Mouse (Mus musculus) intestine, postnatal 0 days (tissue): ENCODE data around the gene Rpap2. TPM values are rescaled to one million over a fixed set of nuclear protein-coding genes. Genes with fewer than 3 reads are reported as not detected.
A peak's percentile ranks its signal among the peaks of the same experiment; 100 is the strongest.

Source experiments
- ATAC-seq: fragments of 200-750 bp; cut with Nextera tagmentation; 2 replicates; pipeline ENCODE4 v1.8.0; 2017; ENCODE audit warnings: mild to moderate bottlenecking, moderate TSS enrichment, moderate library complexity
- H3K27ac ChIP-seq: fragments of 300-500 bp; sonication (generic); 2 replicates; pipeline ENCODE4 v1.5.1; 2014; ENCODE audit warnings: mild to moderate bottlenecking, low read depth, low read length, moderate library complexity
- H3K27me3 ChIP-seq: fragments of 300-500 bp; sonication (generic); replicated peaks from 2 replicates; pipeline ENCODE4 v1.6.1; 2014; ENCODE audit warnings: low read length, mixed read lengths; ENCODE audit not compliant: control insufficient read depth, insufficient read depth
- H3K36me3 ChIP-seq: fragments of 300-500 bp; sonication (generic); 2 replicates; pipeline ENCODE4 v1.6.1; 2014; ENCODE audit warnings: mild to moderate bottlenecking, moderate library complexity; ENCODE audit not compliant: control insufficient read depth, insufficient read depth
- H3K4me1 ChIP-seq: fragments of 300-500 bp; sonication (generic); replicated peaks from 2 replicates; pipeline ENCODE4 v1.6.1; 2014; ENCODE audit warnings: antibody characterized with exemption, low read length, mixed read lengths; ENCODE audit not compliant: control insufficient read depth, insufficient read depth
- H3K4me2 ChIP-seq: fragments of 300-500 bp; sonication (generic); replicated peaks from 2 replicates; pipeline ENCODE4 v1.6.1; 2014; ENCODE audit warnings: low read depth, mild to moderate bottlenecking, moderate library complexity
- H3K4me3 ChIP-seq: fragments of 300-500 bp; sonication (generic); 2 replicates; pipeline ENCODE4 v1.5.1; 2014; ENCODE audit warnings: low read depth, low read length
- H3K9ac ChIP-seq: fragments of 300-500 bp; sonication (generic); 2 replicates; pipeline ENCODE4 v1.6.1; 2014; ENCODE audit warnings: mild to moderate bottlenecking, low read depth, low read length
- H3K9me3 ChIP-seq: fragments of 300-500 bp; sonication (generic); 2 replicates; pipeline ENCODE4 v1.6.1; 2016; ENCODE audit warnings: mixed run types; ENCODE audit not compliant: control insufficient read depth
- CTCF ChIP-seq: sonication (generic); IDR thresholded peaks from 2 replicates; pipeline ENCODE4 v1.5.1; 2016; ENCODE audit warnings: low read depth, mild to moderate bottlenecking, control low read depth, antibody characterized with exemption, moderate library complexity
- WGBS: fragments of 180-500 bp; shearing (Covaris S2); extraction: QIAGEN DNeasy Blood & Tissue Kit; methylation state at CpG from one replicate; pipeline ENCODE4 v1.1.7; 2014; 5-methylcytosine and 5-hydroxymethylcytosine counted together
- polyA plus RNA-seq: library from polyadenylated mRNA; unstranded; fragments of >200 nt; fragmentation: Nextera tagmentation; extraction: Ambion mirVana; gene quantifications from 2 replicates; pipeline ENCODE4 v1.2.1, GENCODE M21; 2015

Gene Rpap2
- polyA plus RNA-seq, 1 experiment from 2014 or later, result 8.5 TPM

- ATAC-seq, result no peak
- no peak for TF ChIP-seq CTCF
- Histone ChIP-seq H3K9ac (no peak overlapping the region), H3K4me1 (no peaks in the 10 kb centered on the region), H3K27ac (no peak overlapping the region), H3K9me3 (no peaks in the 10 kb centered on the region), H3K4me2 (no peak overlapping the region), H3K27me3 (no peaks in the 10 kb centered on the region), H3K36me3 (no peaks in the 10 kb centered on the region), H3K4me3 (no peak overlapping the region)
- 88% methylated on average over 4 of the region's 4 CpGs for WGBS
Measured at GRCm38 (mm10) chr5:107652055-107652660, 55.0 kb downstream of the Rpap2 start.

DNA sequence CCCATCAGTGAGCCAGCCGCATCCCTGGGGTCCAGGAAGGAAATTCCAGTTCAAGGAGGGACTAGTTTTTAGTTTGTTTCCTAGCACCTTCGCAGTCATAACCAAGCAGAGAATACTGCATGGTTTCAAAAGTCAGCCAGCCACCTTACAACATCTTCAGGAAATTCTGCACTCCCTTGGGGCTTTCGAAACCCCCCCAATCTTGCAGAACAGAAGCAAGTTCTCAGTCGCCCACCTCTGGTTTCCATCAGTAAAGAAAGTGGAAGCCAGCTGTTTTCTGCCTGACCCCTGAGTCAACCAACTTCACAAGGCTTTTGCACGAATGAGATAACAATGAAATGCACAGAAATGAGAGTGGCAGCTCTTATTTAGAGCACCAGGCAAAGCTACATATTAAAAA is 81.2 kb downstream of the Rpap2 start:
- Histone ChIP-seq H3K4me2 (no peak overlapping the region), H3K36me3 (no peaks in the 10 kb centered on the region), H3K9me3 (no peaks in the 10 kb centered on the region), H3K27me3 (no peaks in the 10 kb centered on the region), H3K4me1 (no peaks in the 10 kb centered on the region), H3K4me3 (no peak overlapping the region), H3K9ac (no peak overlapping the region), H3K27ac (no peak overlapping the region)
- WGBS, result 62% methylated on average over 5 of the region's 5 CpGs
- TF ChIP-seq CTCF, result no peak
- no peak for ATAC-seq

DNA sequence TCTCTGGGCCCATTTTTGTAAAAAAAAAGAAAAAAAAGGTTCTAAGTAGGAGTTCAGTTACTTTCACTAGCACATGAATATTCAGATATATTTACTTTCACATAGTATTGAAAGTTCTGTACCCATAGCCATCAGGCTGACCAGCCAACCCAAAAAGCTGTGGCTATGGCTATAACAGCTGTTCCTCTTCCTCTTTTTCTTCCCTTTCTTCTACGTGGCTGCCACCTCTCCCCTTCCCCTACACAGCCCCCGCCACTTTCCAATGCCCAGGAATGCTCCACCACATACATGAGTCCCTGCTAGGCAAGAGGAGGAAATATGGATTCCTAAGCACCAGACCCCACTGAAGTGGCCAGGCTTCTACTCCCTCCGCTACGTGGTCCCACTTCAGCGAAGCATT is 84.1 kb downstream of the Rpap2 start:
- TF ChIP-seq CTCF, result no peak
- Histone ChIP-seq H3K36me3 (no peaks in the 10 kb centered on the region), H3K4me3 (no peak overlapping the region), H3K4me2 (no peak overlapping the region), H3K4me1 (no peaks in the 10 kb centered on the region), H3K9ac (no peak overlapping the region), H3K27me3 (no peaks in the 10 kb centered on the region), H3K9me3 (no peaks in the 10 kb centered on the region), H3K27ac (no peak overlapping the region)
- WGBS, result 83% methylated on average over 5 of the region's 5 CpGs
- ATAC-seq, result no peak

- Histone ChIP-seq H3K9me3 (no peaks in the 10 kb centered on the region), H3K36me3 (no peaks in the 10 kb centered on the region), H3K27me3 (no peaks in the 10 kb centered on the region), H3K4me1 (no peaks in the 10 kb centered on the region), H3K4me2 (no peak overlapping the region), H3K9ac (no peak overlapping the region), H3K27ac (no peak overlapping the region), H3K4me3 (no peak overlapping the region)
- WGBS, result 60% methylated on average over 2 of the region's 2 CpGs
- ATAC-seq, result no peak
- TF ChIP-seq CTCF, result peak; percentile 57
Measured at GRCm38 (mm10) chr5:107684380-107684779, 87.2 kb downstream of the Rpap2 start.

GRCm38 (mm10) chr5:107687161-107687560 is 90.0 kb downstream of the Rpap2 start:
- no peak overlapping the region for H3K9ac ChIP-seq
- H3K27ac ChIP-seq, result no peak overlapping the region
- H3K4me3 ChIP-seq, result no peak overlapping the region
- no peak overlapping the region for H3K4me2 ChIP-seq
- no peaks in the 10 kb centered on the region for H3K36me3 ChIP-seq
- TF ChIP-seq CTCF, result no peak
- H3K4me1 ChIP-seq, result no peaks in the 10 kb centered on the region
- ATAC-seq, result no peak
- 95% methylated on average over 5 of the region's 5 CpGs for WGBS
- no peaks in the 10 kb centered on the region for H3K27me3 ChIP-seq
- no peaks in the 10 kb centered on the region for H3K9me3 ChIP-seq

DNA sequence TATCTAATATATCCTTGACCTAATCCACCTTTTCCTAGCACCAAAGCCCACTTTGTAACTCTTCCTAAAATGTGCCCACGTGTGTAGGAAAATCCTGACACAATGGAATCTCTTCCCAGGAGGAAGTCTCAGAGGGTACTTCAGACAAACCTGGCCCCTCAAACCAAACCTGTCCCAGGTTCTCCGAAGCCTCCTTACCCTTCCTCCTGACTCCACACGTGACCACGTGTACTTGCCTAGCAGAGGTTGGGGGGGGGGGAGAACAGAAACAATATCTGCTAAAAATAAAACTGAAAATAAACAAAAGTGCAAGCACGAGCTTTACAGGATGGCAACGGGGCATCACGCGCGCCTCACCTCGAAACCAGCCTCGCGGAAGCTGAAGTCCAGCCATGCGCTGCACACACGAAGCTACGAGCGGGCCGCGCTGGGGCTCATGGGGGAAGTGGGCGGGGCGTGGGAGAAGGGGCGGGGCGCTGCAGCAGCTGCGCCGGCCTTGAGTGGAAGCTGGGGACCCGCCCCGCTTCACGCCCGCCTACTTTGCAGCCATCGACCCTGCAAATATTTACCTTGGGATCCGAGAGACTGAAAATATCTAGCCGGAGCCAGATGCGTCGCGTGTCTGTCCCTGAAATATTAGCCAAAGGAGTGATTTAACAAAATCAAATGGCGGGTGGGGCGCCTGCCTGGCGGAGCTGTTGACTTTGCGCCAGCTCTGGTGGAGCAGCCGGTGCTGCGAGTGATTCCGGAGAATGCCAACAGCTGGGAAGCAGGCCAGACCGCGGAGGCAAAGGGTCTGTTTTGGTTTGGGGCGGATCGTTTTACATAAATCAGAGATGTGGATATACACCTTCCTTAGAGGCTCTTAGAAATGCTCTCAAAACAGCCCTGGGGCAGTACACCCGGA is 90.7 kb downstream of the Rpap2 start:
- Histone ChIP-seq H3K4me1 (no peaks in the 10 kb centered on the region), H3K36me3 (no peaks in the 10 kb centered on the region), H3K9ac (no peak overlapping the region; the same call in 1 of the 2 replicates), H3K27ac (no peak overlapping the region), H3K9me3 (no peaks in the 10 kb centered on the region), H3K27me3 (no peaks in the 10 kb centered on the region), H3K4me3 (peak overlapping the region; percentile 29), H3K4me2 (peak overlapping the region; percentile 69)
- ATAC-seq, result peak; percentile 90
- WGBS, result 9% methylated on average over 46 of the region's 46 CpGs
- no peak for TF ChIP-seq CTCF
